Mouse (Mus musculus) cerebellum, postnatal 4 days (tissue): ENCODE results near the gene Slc35e3.
"Not testable (repeated sequence)": the region's sequence is repeated elsewhere in the genome, so short reads cannot be mapped to it uniquely, and the experiment has no call there.

Experiments used
- DNase-seq, 2 experiments: peaks; one replicate each; pipeline ENCODE4 v3.0.0; 2022; ENCODE audit warnings: low spot score in 2 of 2, mixed read lengths in 1 of 2

The Slc35e3 gene

DNA sequence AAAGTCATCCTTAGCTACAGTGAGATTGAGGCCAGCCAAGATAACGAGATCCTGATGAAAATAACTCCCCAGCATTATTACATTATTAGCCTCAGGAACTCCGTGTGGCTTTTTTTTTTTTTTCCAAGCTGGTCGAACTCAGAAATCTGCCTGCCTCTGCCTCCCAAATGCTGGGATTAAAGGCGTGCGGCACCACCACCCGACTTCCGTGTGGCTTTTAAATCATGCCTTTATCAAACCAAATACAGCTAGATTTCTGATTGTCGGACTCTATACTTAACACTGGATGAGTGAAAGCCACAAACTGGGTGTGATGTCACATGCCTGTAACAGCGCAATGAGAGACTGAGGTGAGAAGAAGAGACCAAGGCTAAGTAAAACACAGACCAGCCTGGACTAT is 33.3 kb downstream of the Slc35e3 start:
- DNase-seq: no peak

DNA sequence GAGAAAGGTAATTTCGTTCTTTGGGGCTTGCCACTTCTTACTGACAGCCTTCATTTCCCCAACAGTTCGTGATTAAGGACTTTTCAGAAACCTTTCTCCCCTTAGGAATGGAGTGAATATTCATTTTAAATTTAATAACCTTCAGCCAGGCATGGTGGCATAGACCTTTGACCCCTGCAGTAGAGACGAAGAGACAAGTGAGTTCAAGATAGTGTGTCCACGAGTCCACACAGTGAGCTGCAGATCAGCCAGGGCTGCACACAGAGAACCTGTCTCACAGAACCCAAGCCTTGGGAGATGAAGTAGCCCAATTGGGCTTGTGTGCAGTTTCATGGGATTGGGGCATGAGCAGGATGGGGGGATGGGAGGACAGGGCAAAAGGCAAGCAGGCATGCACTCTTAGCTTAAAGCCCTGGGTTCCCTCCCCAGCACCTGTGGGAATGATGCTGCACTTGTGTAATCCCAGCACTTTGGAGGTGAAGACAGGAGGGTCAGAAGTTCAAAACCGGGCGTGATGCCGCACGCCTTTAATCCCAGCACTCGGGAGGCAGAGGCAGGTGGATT is 33.9 kb downstream of the Slc35e3 start:
- DNase-seq: no peak

GRCm38 (mm10) chr10:117711408-117711807 is 34.8 kb downstream of the Slc35e3 start:
- DNase-seq: no peak

- DNase-seq: peak; percentile 99 to 100
Observed at GRCm38 (mm10) chr10:117710604-117711141, 35.5 kb downstream of the Slc35e3 start, which contains the start of gene Mdm2. TSS of gene Mdm2 (minus strand) at chr10:117710758.

GRCm38 (mm10) chr10:117709930-117710603 is 36.1 kb downstream of the Slc35e3 start:
- peak; percentile 69 to 79 for DNase-seq

- DNase-seq: no peak
Observed at GRCm38 (mm10) chr10:117709326-117709830, 36.8 kb downstream of the Slc35e3 start.

DNA sequence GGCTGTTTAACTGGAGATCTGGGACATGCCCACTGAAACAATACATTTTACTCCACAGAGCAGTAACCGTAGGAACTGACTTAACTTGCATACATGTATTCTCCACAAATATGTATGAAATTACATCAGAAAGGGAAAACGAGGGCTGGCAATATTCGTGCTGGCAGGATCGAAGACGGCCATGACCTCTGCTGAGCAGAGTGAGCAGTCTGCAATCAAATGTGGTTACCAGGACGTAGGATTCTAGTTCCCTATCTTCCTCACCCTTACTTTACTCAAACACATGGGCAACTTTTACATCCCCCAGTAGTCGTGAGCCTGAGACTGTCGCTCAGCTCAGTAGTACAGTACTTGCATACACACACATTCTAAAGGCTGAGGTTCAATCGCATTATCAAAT is 37.3 kb downstream of the Slc35e3 start:
- no peak for DNase-seq

- DNase-seq: no peak
Observed at GRCm38 (mm10) chr10:117708376-117708775, 37.8 kb downstream of the Slc35e3 start.

DNA sequence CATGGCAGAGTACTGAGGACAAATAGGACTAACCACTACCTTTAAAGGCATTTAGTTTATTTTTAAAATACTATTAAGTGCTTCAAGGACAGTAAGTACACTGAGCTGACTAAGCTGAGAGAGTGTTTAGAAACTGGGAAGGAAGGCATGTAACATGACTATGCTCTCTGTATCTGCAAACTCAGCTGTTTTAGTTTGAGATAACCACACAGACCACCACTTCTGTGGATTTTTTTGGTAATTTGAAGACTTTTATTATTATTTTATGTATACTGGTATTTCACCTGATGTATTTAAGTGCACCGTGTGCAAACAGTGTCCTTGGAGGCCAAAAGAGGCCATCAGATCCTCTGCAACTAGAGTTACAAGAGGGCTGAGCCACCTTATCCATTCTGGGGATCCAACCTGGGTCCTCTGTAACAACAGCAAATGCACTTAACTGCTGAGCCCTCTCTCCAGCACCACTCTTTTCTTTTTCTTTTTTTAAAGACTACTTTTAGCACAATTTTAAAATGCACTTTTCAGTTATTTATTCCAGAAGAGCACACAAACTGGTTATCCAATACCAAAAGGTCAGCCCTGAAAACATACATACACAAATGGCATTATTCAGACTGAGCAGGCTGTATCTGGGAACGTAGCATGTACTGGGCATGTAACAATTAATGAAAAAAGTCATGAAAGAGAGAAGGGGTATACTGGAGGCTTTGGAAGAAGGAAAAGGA is 38.9 kb downstream of the Slc35e3 start:
- no peak for DNase-seq

- DNase-seq: no peak
Observed at GRCm38 (mm10) chr10:117706440-117706839, 39.7 kb downstream of the Slc35e3 start.

DNA sequence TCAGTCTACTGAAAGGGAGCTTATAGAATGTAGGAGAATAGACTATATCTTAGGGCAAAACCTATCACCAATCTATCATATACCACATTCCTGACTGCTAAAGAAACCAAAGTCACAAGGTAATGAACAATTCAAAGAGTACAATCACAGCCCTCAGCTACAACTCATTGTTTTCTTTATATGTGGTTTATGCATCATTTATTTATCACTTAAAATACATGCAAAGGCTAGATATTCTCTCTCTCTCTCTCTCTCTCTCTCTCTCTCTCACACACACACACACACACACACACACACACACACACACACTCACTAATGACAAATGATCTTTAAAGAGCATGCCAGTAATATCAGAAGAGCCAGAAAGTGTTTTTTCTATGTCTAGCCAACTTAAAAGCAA is 40.4 kb downstream of the Slc35e3 start:
- DNase-seq: no peak

- DNase-seq: no peak
Observed at GRCm38 (mm10) chr10:117704964-117705335, 41.2 kb downstream of the Slc35e3 start.

DNA sequence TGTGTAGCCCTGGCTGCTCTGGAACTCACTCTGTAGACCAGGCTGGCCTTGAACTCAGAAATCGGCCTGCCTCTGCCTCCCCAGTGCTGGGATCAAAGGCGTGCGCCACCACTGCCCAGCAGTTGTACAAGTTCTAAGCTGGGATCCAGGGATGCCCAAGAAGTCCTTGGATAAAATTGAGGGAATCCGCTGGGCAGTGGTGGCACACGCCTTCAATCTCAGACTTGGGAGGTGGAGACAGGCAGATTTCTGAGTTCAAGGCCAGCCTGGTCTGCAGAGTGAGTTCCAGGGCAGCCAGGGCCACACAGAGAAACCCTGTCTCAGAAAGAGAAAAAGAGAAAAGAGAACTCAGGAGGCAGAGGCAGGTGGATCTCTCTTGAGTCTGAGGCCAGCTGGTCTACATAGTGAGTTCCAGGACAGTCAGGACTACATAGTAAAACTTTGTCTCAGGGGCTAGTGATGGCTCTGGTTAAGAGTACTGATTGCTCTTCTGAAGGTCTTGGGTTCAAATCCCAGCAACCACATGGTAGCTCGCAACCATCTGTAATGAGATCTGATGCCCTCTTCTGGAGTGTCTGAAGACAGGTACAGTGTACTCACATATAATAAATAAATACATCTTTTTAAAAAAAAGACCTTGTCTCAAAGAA is 41.7 kb downstream of the Slc35e3 start:
- DNase-seq: not testable (repeated sequence)

- no peak for DNase-seq
Observed at GRCm38 (mm10) chr10:117703506-117703905, 42.7 kb downstream of the Slc35e3 start.

DNA sequence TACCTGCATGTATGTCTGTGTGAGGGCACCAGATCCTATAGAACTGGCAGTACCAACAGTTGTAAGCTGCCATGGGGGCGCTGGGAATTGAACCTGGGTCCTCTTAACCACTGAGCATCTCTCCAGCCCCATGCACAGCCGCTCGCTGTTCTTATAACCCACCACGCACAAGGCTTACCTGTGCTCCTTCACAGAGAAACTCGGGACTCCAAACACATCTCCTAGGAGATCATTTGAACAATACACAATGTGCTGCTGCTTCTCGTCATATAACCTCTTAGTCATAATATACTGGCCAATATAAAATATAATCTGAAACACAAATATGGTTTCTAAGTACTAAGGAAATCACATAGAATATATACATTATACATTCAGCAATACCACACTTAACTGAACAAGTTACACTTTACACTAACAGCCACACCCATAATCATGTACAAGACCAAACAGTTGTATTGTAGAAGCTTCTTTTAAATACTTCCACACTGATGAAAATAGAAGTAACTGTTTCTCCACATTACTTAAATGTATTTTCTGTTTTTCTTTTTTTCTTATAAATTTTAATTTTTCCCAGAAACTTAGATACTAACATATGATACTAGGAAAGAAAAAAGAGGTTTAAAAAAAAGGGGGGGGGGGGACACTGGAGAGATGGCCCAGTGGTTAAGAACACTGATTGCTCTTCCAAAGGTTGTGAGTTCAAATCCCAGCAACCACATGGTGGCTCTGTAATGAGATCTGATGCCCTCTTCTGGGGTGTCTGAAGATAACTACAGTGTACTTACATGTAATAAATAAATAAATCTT is 43.9 kb downstream of the Slc35e3 start:
- no peak for DNase-seq

GRCm38 (mm10) chr10:117701034-117701829 is 44.9 kb downstream of the Slc35e3 start:
- no peak for DNase-seq

DNA sequence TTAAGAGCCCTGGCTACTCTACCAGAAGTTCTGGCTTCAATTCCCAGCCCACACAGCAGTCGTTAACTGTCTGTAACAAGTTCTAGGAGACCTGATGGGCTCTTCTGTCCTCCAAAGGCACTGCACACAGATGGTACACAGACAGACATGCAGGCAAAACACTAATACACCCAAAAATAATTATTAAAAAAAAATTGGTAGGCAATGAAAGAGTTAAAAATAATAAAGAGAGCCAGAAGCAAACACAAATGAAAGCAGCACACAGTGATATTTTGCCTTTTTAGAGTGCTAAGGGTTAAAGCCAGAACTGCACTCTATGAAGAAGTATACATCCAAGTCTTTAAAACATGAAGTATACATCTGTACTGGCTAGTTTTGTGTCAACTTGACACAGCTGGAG is 45.7 kb downstream of the Slc35e3 start:
- DNase-seq: no peak

- DNase-seq: no peak
Observed at GRCm38 (mm10) chr10:117699914-117700313, 46.3 kb downstream of the Slc35e3 start.

DNA sequence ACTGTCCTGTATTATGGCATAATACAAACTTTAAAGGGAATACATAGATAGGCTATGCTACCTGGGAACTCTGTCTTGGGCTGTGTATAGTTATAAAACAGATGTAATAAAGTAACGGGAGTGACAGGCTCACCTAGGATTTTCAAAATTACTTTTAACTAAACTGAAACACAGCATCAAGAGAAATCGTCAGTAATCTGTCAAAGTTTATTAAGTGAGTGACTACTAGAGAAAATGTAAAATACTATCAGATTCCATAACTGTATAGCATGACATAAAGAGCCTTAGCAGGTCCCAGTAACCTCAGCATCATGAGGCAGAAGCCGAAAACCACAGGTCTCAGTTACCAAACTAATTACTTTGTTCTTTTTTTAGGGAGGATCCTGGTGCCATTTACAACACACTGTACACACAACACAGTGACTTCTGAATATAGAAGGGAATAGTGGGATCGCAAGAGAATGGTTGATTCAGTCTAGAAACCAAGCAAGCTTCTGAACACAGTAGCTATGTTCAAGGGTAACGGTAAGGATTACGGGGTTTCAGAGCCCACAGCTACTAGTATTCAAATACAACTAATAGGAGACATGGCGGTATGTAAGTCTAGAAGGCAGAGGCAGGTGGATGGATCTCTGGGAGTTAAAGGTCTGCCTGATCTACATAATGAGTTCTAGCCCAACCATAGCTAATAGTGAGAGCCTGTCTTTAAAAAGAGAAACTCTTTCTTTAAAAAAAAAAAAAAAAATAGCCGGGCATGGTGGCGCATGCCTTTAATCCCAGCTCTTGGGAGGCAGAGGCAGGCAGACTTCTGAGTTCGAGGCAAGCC is 47.6 kb downstream of the Slc35e3 start:
- DNase-seq: no peak
